In the genomic region with DNA sequence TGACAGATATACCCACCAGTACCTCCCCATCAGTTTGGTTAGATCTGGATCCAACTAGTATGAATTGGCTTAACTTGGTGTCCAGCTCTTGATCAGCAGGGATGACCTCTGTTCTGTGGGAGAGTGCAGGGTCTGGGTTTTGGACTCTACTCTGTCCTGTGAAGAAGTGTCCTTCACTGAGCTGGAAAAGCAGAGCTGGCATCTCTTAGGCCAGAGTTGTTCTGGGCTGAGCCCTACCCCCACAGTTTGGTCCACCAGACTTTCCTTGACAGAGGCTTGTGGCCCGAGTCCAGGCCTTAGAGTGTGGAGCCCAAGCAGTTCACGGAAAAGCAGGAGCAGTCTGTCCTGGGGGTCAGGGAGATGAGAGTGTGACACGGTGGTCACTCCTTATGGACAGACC, we compare ENCODE assay signal across 9 mouse cellular contexts. TPM values are rescaled to one million over a fixed set of nuclear protein-coding genes. Genes with fewer than 3 reads are reported as not detected.
DNase-seq lines count a peak whose midpoint lies in the region; ATAC-seq and TF ChIP-seq lines count a peak whose summit lies in the region.
"Had no signal": no experiment of that assay in that cellular context is flagged by ENCODE, and none has a peak within 500 bp of the region (broad histone marks: within the 10 kb centered on the region; RNA-seq: fewer than 3 reads in every experiment).

No protein-coding gene starts in this region.

- peak; percentile 38 for DNase-seq in cerebellum, adult 8-10 months
- no peak for DNase-seq in cerebellum, postnatal 4 days (ENCODE audit: low spot score in 2 of 2)
- DNase-seq in cerebellum, adult 9-11 months, result peak; percentile 57
- DNase-seq in intestine, embryonic 14.5 days (ENCODE audit: low spot score), result no peak
- DNase-seq in liver, embryonic 13.5 days, result no peak
- no peak for DNase-seq in natural killer cell, adult 2 months (ENCODE audit: low spot score in 2 of 2)
- DNase-seq in gastrocnemius, postnatal 10 days, result no peak
- no peak for DNase-seq in lung, adult 2 months
- DNase-seq: adrenal gland, adult 2 months had no signal

- H3K4me2 ChIP-seq in intestine, embryonic 14.5 days (ENCODE audit: low read length), result peak overlapping the region; percentile 59
- peak overlapping the region; percentile 95 for H3K4me2 ChIP-seq in liver, embryonic 13.5 days

- peaks cover 46% of the 10 kb centered on the region for H3K4me1 ChIP-seq in intestine, embryonic 14.5 days (replicated peaks; ENCODE audit: control insufficient read depth, insufficient read depth, low read length)
- peaks cover 78% of the 10 kb centered on the region for H3K4me1 ChIP-seq in liver, embryonic 13.5 days (replicated peaks)
- peaks cover 14% of the 10 kb centered on the region for H3K4me1 ChIP-seq in lung, adult 2 months (ENCODE audit: control insufficient read depth, insufficient read depth, low read length)

- H3K27me3 ChIP-seq in intestine, embryonic 14.5 days (replicated peaks; ENCODE audit: control insufficient read depth, insufficient read depth, low read length), result no peaks in the 10 kb centered on the region
- H3K27me3 ChIP-seq in liver, embryonic 13.5 days, result peaks cover 20% of the 10 kb centered on the region

- H3K9ac ChIP-seq in intestine, embryonic 14.5 days (ENCODE audit: low read length), result 0 out of 2 replicates have a peak overlapping the region, but pooled peaks have one; percentile 29
- no peak overlapping the region for H3K9ac ChIP-seq in liver, embryonic 13.5 days

- H3K36me3 ChIP-seq in intestine, embryonic 14.5 days (ENCODE audit: control insufficient read depth, insufficient read depth, low read length), result no peaks in the 10 kb centered on the region
- H3K36me3 ChIP-seq in liver, embryonic 13.5 days, result no peaks in the 10 kb centered on the region

- 0 out of 2 replicates have a peak overlapping the region, but pooled peaks have one; percentile 64 for H3K27ac ChIP-seq in intestine, embryonic 14.5 days (ENCODE audit: low read depth)
- no peak overlapping the region for H3K27ac ChIP-seq in liver, embryonic 13.5 days

- WGBS in intestine, embryonic 14.5 days, result 65% methylated on average over 3 of the region's 3 CpGs
- WGBS in liver, embryonic 13.5 days (ENCODE audit: insufficient replicate concordance), result 55% methylated on average over 3 of the region's 3 CpGs
- 54% methylated on average over 3 of the region's 3 CpGs for WGBS in lung, adult 2 months

- H3K9me3 ChIP-seq in intestine, embryonic 14.5 days (ENCODE audit: control insufficient read depth, low read length), result no peaks in the 10 kb centered on the region
- no peaks in the 10 kb centered on the region for H3K9me3 ChIP-seq in liver, embryonic 13.5 days (replicated peaks)

- TF ChIP-seq POLR2A in lung, adult 2 months (IDR thresholded peaks at IDR 0.05; ENCODE audit: borderline replicate concordance, extremely low read depth, low read depth, low read length), result no peak

- peak overlapping the region; percentile 67 for H3K4me3 ChIP-seq in intestine, embryonic 14.5 days (ENCODE audit: low read depth, low read length)
- no peak overlapping the region for H3K4me3 ChIP-seq in liver, embryonic 13.5 days (replicated peaks)
- no peak overlapping the region for H3K4me3 ChIP-seq in lung, adult 2 months (replicated peaks; ENCODE audit: extremely low read depth, low read depth, low read length)

- no peak for ATAC-seq in intestine, embryonic 14.5 days (replicated peaks; ENCODE audit: low FRiP score, low TSS enrichment, low read depth)
- ATAC-seq in liver, embryonic 13.5 days (ENCODE audit: low read depth), result no peak

- TF ChIP-seq CTCF in lung, adult 2 months (IDR thresholded peaks at IDR 0.05; ENCODE audit: insufficient read depth, low read length), result no peak

RNA-seq across cellular contexts. Expression of a gene that starts 3.2 kb away (rescaled TPM):
- 27.7 and 30.2 TPM in 2 replicates for polyA plus RNA-seq in intestine, embryonic 14.5 days (2014; fragmentation: Nextera tagmentation; extraction: Ambion mirVana)
- polyA plus RNA-seq in liver, embryonic 13.5 days (2015; fragmentation: Nextera tagmentation; extraction: Ambion mirVana), result 3.2 and 3.5 TPM in 2 replicates
- total RNA-seq in gastrocnemius, postnatal 10 days (2021), result 1 to 10 TPM; 4.3 to 5.7 TPM
- polyA plus RNA-seq in lung, adult 2 months (2012; rRNA removed), result 5.6 and 5.9 TPM in 2 replicates

RNA-seq across cellular contexts. Expression of a gene that starts 29.6 kb away (rescaled TPM):
- polyA plus RNA-seq in intestine, embryonic 14.5 days (2014; fragmentation: Nextera tagmentation; extraction: Ambion mirVana), result 22.6 and 24.6 TPM in 2 replicates
- 13.2 and 16.3 TPM in 2 replicates for polyA plus RNA-seq in liver, embryonic 13.5 days (2015; fragmentation: Nextera tagmentation; extraction: Ambion mirVana)
- 10 to 100 TPM; 17.7 to 20.3 TPM for total RNA-seq in gastrocnemius, postnatal 10 days (2021)
- 9.7 and 15.9 TPM in 2 replicates for polyA plus RNA-seq in lung, adult 2 months (2012; rRNA removed)

RNA-seq across cellular contexts. Expression of a gene that starts 37.0 kb away (rescaled TPM):
- 5.4 and 6.2 TPM in 2 replicates for polyA plus RNA-seq in intestine, embryonic 14.5 days (2014; fragmentation: Nextera tagmentation; extraction: Ambion mirVana)
- 0.97 and 0.98 TPM in 2 replicates for polyA plus RNA-seq in liver, embryonic 13.5 days (2015; fragmentation: Nextera tagmentation; extraction: Ambion mirVana)
- 10 to 100 TPM; 14.5 to 18.2 TPM for total RNA-seq in gastrocnemius, postnatal 10 days (2021)
- polyA plus RNA-seq in lung, adult 2 months (2012; rRNA removed), result 36.6 and 37.0 TPM in 2 replicates

Comparison
In these comparisons a context has a peak if more than half of its experiments do, and no peak if none do; other contexts are left out.
1. DNase-seq: peak in cerebellum, adult 8-10 months (single experiment) and cerebellum, adult 9-11 months (single experiment); none in cerebellum, postnatal 4 days (0 of 2), intestine, embryonic 14.5 days (single experiment), liver, embryonic 13.5 days (single experiment), natural killer cell, adult 2 months (0 of 2), gastrocnemius, postnatal 10 days (single experiment) and lung, adult 2 months (single experiment).